Mouse (Mus musculus) olfactory bulb, adult 2 months (tissue): Measurements from ENCODE around the gene Sp6. TPM values are rescaled to one million over a fixed set of nuclear protein-coding genes. Genes with fewer than 3 reads are reported as not detected.

Experiments
- H3K27ac ChIP-seq: fragments of 200-500 bp; 2 replicates; pipeline ENCODE4 v1.5.1; 2012; ENCODE audit warnings: low read depth, low read length; ENCODE audit not compliant: insufficient read depth
- H3K4me1 ChIP-seq: fragments of 200-500 bp; 2 replicates; pipeline ENCODE4 v1.6.1; 2012; ENCODE audit warnings: low read length; ENCODE audit not compliant: control insufficient read depth, insufficient read depth
- H3K4me3 ChIP-seq: fragments of 200-500 bp; 2 replicates; pipeline ENCODE4 v1.5.1; 2012; ENCODE audit warnings: mild to moderate bottlenecking, low read depth, low read length, moderate library complexity; ENCODE audit not compliant: insufficient read depth
- CTCF ChIP-seq: fragments of 200-500 bp; IDR thresholded peaks from 2 replicates; pipeline ENCODE4 v1.5.1; 2012; ENCODE audit warnings: low read depth, mild to moderate bottlenecking, low read length, moderate library complexity; ENCODE audit not compliant: insufficient read depth
- POLR2A ChIP-seq: fragments of 200-500 bp; IDR thresholded peaks from 2 replicates; pipeline ENCODE4 v1.6.1; 2012; ENCODE audit warnings: mild to moderate bottlenecking, low read depth, low read length, moderate library complexity; ENCODE audit not compliant: insufficient read depth
- WGBS: fragments of 180-500 bp; shearing (Covaris S2); methylation state at CpG from one replicate; pipeline ENCODE4 v1.1.7; 2018; 5-methylcytosine and 5-hydroxymethylcytosine counted together
- polyA plus RNA-seq: library from polyadenylated mRNA; stranded (reverse); fragments of >200 nt; gene quantifications from 2 replicates; pipeline ENCODE4 v1.2.4, GENCODE M21; 2012; ENCODE audit warnings: low replicate concordance; ENCODE audit not compliant: missing spikeins, insufficient read depth, insufficient read length

Gene Sp6
- polyA plus RNA-seq, 1 experiment: not detected

DNA sequence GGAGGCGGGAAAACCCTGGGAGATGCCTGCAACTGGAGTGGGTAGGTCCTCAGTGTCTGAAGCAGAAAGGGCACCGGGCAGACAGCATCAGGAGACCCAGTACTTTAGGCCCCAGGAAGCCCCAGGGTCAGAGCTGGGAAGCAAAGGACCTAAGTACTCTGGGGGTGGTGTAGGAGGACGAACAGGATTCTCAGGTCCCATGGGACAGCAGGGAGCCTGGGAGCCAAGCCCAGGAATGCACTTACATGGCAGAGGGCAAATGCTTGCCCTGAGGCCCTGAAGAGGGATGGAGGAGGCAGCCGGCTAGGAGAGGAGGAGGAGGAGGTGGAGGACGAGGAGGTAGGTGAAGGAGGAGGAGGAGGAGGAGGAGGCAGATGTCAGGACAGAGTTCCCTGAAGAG is 18.2 kb upstream of the Sp6 start:
- no peak for TF ChIP-seq CTCF
- TF ChIP-seq POLR2A: no peak
- no peak overlapping the region for H3K27ac ChIP-seq
- H3K4me3 ChIP-seq: no peak overlapping the region
- H3K4me1 ChIP-seq: peaks cover 28% of the 10 kb centered on the region
- 70% methylated on average over 5 of the region's 5 CpGs for WGBS

DNA sequence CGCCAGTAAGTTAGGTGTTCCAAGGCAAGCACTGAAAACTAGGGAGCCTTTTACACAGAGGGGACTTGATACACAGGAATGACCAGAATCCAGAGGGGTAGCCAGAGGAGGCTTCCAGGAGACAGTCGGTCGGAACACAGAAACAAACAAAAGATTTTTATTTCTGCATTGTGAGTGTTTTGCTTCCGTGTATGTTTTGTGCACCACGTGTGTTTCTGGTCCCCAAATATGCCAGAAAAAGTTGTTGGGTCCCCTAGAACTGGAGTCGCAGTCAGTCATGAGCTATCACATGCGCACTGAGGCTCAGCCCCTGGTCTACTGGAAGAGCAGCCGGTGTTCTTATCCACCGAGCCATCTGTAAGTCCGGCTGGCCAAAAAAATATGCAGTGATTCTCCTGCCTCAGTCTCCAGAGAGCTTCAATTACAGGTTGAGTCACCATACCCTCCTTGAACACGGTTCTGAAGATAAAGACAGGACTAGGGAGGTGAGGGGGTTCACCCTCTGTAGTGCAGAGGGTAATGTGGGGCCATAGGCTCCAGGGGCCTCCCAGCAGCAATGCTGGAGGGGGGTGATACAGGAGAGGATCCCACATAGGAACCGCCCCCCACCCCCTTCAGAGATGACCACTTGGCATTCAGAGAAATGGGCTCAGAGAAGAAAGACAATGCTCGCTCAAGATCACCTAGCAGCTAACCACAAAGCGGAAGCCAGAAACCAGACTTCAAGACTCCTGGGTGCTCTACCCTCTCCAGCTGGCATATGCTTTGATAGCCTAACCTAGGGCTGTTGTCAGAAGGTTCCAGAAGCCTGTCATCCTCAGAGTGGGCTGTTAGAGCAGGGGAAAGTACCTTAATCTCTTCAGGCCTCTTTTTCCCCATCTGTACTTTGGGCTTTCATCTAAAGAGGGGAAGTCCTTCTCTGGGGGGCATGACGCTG is 17.1 kb upstream of the Sp6 start:
- H3K4me3 ChIP-seq: no peak overlapping the region
- TF ChIP-seq CTCF (no peak), POLR2A (no peak)
- H3K27ac ChIP-seq: no peak overlapping the region
- peaks cover 27% of the 10 kb centered on the region for H3K4me1 ChIP-seq
- 92% methylated on average over 15 of the region's 15 CpGs for WGBS

DNA sequence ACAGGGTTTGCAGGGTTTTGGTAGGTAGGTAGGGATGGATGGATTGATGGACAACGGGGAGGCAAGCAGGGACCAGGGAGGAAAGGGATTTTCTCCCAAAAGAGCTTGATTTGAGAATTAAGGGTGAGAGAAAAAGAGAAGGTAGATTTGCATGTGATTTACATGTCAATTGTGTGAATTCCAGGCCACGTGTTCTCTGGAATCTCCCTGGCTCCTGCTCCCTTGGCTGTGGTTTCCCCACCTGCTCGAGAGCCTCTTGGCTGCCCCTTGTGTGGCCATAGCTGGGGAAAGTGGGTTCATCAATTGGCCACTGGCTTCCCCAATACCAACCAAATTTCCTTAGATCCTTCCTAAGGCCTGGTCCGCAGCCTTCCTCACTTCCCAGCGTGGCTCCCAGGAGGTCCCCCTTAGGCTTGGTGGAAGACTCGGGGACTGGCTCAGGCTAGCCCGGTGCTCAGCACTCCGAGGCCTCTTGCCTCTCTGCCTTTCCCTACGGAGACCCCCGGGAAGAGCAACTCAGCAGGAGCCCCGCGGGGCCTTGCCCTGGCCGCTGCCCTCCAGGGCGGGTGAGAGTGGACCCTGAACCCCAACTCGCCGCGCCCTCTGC is 16.3 kb upstream of the Sp6 start:
- H3K27ac ChIP-seq: no peak overlapping the region
- no peak for TF ChIP-seq POLR2A
- TF ChIP-seq CTCF: no peak

DNA sequence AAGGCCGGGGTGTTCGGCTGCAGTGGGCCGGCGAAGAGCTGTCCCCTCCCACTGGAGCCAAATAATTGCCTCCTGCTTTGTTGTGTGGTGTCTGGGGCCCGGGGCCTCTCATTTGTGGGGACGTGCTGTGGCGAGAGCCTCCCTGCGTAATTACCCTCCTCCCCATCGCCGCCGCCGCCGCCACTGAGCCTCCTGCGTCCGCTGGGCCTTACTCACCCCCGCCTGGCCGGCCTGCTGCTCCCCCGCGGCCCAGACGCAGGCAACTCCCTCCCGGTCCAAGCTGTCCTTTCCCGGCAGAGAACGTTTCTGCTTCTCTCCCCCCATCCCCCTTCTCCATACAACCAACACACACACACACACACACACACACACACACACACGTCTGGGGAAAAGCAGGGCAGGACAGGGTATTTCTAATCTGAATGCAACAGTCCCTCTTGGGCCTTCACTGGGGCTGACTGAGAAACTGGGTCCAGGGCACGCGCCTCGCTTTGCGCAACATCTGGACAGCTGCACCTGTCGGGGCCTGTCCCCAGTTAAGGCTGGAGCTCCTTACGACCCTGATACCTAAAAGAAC is 15.7 kb upstream of the Sp6 start:
- 20% methylated on average over 30 of the region's 30 CpGs for WGBS

More for the DNA sequence above, 16.3 kb upstream of the Sp6 start:
- WGBS: 33% methylated on average over 17 of the region's 17 CpGs
- Histone ChIP-seq H3K4me1 (peaks cover 23% of the 10 kb centered on the region), H3K4me3 (0 out of 2 replicates have a peak overlapping the region, but pooled peaks have one; percentile 8)

DNA sequence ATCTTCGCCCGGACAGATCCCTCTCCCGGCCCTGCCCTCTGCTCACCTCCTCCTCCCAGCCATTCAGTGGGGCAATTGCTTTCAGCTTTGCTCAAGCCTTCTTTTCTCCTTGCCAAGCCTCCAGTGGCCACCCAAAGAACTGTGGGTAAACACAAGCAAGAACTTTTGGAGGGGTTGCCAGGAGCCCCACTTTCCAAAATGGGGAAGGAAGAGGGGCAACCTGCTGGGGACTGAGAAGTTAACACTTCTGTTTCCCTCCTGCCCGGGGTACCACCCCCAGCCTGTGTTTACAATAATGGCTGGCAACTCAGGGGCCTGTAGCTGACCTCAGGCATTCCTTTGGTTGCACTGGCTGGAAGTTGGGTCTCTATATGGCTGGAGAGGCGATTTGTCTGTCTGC is 10.0 kb upstream of the Sp6 start:
- H3K4me1 ChIP-seq: no peaks in the 10 kb centered on the region
- H3K4me3 ChIP-seq: no peak overlapping the region
- 52% methylated on average over 5 of the region's 5 CpGs for WGBS
- no peak overlapping the region for H3K27ac ChIP-seq
- TF ChIP-seq POLR2A (no peak), CTCF (no peak)

More for the DNA sequence above, 15.7 kb upstream of the Sp6 start:
- peaks cover 17% of the 10 kb centered on the region for H3K4me1 ChIP-seq
- TF ChIP-seq CTCF: no peak
- TF ChIP-seq POLR2A: no peak
- H3K27ac ChIP-seq: no peak overlapping the region
- 0 out of 2 replicates have a peak overlapping the region, but pooled peaks have one; percentile 8 for H3K4me3 ChIP-seq

DNA sequence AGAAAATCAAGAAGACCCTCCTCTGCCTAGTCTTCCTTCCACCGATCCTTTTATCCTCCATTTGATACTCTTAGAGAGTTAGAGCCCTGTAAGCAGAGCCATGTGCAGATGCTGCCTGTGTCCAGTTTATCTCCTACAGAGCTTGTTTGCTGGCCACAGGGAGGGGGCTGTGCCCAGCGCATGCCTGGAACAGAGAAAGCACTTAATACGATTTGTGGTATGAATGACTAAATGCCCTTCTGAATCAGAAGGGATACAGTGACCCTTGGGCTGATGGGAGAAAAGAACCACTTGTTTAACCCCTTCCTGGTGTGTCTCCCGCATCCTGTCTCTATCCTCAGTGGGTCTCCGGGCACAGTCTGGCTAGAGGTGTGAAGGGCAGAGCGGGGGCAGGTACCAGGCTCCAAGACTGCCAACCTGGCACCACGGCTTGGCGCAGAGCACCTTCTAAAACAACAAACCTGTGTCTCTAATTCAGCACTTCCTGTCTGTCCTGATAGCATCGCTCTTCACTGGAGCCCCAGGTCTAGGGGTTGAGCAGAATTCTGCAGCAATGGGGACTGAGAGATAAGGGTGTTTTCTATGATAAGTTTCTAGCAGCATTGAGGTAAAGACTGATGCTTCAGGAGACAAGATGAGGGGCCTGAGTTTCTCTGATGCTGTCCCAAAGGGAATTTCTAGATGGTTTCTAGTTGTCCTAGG is 6.0 kb upstream of the Sp6 start:
- TF ChIP-seq CTCF (no peak), POLR2A (no peak)
- Histone ChIP-seq H3K4me1 (no peaks in the 10 kb centered on the region), H3K27ac (no peak overlapping the region), H3K4me3 (no peak overlapping the region)
- WGBS: 71% methylated on average over 9 of the region's 9 CpGs

DNA sequence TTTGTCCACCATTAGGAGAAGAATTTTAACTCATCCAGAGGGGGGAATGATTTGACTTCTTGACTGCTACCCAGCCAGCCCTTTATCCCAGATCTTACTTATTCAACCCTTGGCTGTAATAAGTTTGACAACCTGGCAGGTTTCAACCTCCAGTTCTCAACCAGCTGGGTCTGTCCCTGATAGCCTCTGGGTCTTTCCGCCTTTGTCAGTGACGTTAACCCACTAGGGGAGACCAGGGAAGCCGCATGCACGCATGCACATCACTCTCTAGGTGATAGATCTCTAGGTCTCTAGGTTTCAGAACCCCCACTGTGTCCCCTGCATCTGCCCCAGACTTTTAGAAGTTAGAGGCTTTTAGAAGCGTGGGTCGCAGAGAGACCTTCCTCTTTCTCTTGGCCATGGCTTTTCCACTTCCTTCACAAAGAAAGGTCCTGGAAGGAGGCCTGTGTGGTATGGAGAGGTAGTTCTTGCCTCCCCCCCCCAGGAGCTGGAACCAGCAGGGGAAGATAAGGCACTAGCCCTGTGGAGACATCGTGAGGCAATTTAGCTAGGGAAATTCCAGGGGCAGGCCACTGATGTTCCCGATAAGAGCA is 3.9 kb upstream of the Sp6 start:
- H3K27ac ChIP-seq: no peak overlapping the region
- WGBS: 83% methylated on average over 8 of the region's 8 CpGs
- TF ChIP-seq POLR2A (no peak), CTCF (no peak)
- H3K4me1 ChIP-seq: peaks cover 3% of the 10 kb centered on the region; the same call in 1 of the 2 replicates
- H3K4me3 ChIP-seq: no peak overlapping the region

DNA sequence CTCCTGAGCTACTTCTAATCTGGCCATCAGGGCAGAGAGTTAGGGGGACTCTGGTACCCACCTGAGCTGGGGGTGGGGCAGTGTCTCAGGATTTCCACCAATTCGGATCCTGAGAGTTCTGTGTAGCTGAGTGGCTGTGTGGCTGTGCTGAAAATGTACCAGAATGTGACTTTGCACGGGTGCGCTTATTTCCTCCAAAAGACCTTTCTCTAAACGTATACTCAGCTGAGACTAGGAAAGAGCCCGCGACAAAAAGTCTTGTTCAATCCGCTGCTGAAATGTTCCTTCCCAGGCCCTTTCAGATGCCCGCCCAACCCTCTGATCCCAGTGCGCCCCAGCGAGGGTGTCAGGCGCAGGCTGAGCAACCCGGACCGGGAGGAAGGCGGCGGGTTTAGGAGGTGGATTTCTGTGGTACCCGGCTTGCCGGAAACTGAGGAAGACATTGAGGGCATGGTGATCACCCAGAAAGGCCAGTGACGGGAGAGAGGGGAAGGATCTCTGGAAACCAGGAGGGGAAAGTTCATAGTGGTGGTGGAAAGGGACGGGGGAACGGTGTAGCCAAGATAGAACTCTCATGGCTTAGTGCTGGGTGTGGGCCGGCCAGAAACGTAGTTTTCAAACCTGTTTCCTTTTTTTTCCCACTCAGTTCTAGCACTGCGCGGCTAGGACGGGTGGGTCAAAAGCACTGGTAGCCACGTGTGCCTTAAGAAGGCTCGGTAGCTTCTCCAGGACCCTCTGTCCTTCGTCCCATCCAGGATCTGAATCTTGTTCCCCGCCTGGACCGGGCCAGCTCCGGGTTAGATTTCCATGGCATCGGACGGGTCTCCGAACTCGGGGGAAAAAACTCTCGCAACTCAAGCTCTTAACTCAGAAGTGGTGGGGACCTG is 4.7 kb downstream of the Sp6 start:
- peaks cover 22% of the 10 kb centered on the region for H3K4me1 ChIP-seq
- no peak overlapping the region for H3K4me3 ChIP-seq
- TF ChIP-seq CTCF (no peak), POLR2A (no peak)
- WGBS: 2% methylated on average over 36 of the region's 36 CpGs
- no peak overlapping the region for H3K27ac ChIP-seq
